Mouse (Mus musculus) yolk sac, embryonic 10.5 days (tissue): ENCODE measurements around the gene Csf2ra.
"Not testable (repeated sequence)": the region's sequence is repeated elsewhere in the genome, so short reads cannot be mapped to it uniquely, and the experiment has no call there.

Experiments
- DNase-seq: peaks from one replicate; pipeline ENCODE4 v3.0.0-alpha.2; 2017; ENCODE audit warnings: low spot score

Gene Csf2ra

DNA sequence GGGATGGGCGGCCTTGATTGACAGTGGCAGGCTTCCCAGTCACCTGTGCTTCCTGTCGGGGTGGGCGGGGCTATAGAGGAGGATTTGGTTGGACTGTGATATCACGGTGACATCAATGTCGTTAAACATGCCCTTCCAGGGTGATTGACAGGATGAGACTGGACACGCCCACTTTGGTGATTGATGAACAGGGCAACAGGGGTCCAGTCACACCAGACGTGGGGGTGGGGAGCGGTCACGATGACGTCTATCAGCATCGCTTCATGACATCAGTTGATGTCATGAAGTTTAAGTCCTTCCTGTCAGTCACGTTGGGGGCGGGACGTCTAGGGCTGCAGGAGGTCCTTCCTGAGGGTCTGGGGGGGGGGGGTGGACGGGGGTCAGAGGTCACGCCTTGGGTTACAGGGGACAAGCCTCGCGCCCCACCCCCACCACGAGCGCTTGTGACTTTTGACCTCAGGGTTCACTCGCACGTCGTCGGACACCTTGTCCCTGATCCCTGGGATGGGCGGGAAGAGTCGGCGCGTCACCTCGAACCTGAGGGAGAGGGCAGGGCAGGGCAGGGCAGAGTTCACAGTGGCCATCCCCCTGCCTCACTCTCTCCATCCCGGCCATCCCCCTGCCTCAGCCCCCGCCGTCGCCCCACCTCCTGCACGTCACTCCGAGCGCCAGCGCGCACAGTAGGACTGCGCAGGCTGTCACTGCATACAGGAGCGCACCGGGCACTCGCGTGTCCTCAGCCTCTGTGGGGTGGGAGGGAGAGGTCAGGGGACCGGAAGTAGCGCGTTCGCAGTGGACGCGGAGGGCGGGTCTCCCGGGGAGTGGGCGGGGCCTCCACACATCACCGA, 3.3 kb downstream of the Csf2ra start:
- no peak for DNase-seq

GRCm38 (mm10) chr19:61223706-61224328, 4.4 kb downstream of the Csf2ra start:
- peak; percentile 30 for DNase-seq

- DNase-seq = not testable (repeated sequence)
Observed at GRCm38 (mm10) chr19:61207506-61207905, 20.7 kb downstream of the Csf2ra start.

DNA sequence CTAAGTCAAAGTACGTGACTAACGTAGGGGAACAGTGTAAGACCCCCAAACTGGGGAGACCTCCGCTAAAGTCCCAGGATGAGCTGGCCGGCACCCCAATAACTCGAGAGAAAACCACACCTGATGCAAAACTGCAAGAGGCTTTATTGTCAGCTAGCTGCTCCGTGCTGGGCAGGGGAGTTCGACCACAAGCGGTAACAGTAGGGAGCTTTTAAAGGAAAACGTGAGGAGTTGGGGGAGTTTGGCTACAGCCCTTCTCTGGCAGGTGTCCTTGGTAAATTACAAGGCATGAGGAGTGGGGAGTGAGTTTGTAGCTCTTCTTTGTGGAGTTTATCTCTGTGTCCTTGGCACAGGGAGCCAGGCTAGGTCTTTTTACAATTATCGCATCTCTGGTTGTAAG, 28.4 kb downstream of the Csf2ra start:
- DNase-seq = peak; percentile 27

GRCm38 (mm10) chr19:61199316-61199715, 28.9 kb downstream of the Csf2ra start:
- peak; percentile 100 for DNase-seq

- DNase-seq = not testable (repeated sequence)
Observed at GRCm38 (mm10) chr19:61183590-61183989, 44.6 kb downstream of the Csf2ra start, which contains the start of gene Gm6020. Gene Gm6020, plus strand, starts transcription at chr19:61183890.

DNA sequence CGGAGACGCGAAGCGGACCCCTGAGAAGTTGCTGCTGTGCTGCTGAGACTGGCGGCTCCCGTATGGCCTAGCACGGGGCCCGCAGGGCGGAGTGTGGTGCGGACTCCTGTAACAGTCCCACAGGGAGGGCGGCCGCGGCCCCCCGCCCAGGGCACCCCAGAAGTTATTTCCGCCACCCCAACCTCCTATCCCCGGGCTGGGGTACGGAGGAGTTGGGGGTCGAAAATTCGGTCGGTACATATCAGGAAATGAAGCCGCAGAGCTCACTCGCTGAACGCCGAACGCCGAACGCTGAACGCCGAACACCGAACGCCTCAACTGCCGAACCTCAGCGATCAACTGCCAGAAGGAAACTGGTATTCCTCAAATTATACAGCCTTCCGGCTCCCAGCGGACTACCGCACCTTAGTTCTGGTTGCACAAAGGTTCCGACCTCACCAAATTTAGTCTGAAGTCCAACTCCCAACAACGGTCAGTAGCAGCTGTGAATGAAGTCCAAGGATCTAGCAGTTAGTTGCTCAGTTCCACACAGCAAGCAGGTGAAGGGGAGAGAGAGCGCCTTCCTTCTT, 52.4 kb downstream of the Csf2ra start, which contains the start of gene Gm7102:
Gene Gm7102, minus strand, starts transcription at position 554 of the 569 bp plus-strand sequence.
- no peak for DNase-seq
